Mouse (Mus musculus): ENCODE measurements at regions not wholly inside any gene's neighbourhood (a gene's known extent, or its start where the extent isn't known, plus 50 kb on each side); places are given as distances from the start of the nearest gene placed in this dataset.

- TF ChIP-seq POLR2A (IDR thresholded peaks at IDR 0.05; ENCODE audit: control insufficient read depth, extremely low read depth, insufficient read depth, low read length, poor library complexity) (no peak), CTCF (IDR thresholded peaks at IDR 0.05; ENCODE audit: borderline replicate concordance, control insufficient read depth, extremely low read depth, insufficient read depth, low read length, poor library complexity) (no peak)
Measured at GRCm38 (mm10) chr3:35322899-35323298, 431.0 kb upstream of the Atp11b start.
